Mouse (Mus musculus): Measurements from ENCODE around the gene Gm10697.
"Not testable (repeated sequence)": the region's sequence is repeated elsewhere in the genome, so short reads cannot be mapped to it uniquely, and the experiment has no call there.

Gm10697 gene

DNA sequence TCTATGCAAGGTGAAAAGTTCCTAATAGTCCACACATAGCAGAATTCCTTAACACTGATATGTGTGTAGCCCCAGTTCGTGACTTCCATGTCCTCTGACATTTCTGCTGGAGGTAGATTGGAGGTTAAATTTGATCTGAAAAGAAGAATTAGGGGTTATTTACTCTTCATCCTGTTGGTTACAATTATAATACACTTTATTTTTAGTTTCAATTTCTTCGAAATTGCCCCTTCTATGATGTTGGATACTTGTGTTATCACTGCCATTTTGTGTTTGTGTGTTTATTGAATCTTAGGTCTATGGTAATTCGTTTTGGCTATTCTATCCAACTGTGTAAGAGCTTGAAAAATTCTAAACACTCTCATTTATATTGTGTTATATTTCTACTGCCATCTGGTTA lies at the start of gene Gm10697:
Gene Gm10697, minus strand, starts transcription at position 101 of the 400 bp plus-strand sequence.
- DNase-seq (ENCODE audit: low read depth, low spot score) = not testable (repeated sequence)

- not testable (repeated sequence) for DNase-seq (ENCODE audit: low read depth, low spot score)
Observed at GRCm38 (mm10) chr3:94115071-94115470, 42.6 kb upstream of the Gm10697 start.

- not testable (repeated sequence) for DNase-seq (ENCODE audit: low read depth, low spot score)
Observed at GRCm38 (mm10) chr3:94054785-94055184, 17.7 kb downstream of the Gm10697 start, which contains the start of gene Gm9125. TSS of gene Gm9125 (minus strand) at chr3:94054885.

DNA sequence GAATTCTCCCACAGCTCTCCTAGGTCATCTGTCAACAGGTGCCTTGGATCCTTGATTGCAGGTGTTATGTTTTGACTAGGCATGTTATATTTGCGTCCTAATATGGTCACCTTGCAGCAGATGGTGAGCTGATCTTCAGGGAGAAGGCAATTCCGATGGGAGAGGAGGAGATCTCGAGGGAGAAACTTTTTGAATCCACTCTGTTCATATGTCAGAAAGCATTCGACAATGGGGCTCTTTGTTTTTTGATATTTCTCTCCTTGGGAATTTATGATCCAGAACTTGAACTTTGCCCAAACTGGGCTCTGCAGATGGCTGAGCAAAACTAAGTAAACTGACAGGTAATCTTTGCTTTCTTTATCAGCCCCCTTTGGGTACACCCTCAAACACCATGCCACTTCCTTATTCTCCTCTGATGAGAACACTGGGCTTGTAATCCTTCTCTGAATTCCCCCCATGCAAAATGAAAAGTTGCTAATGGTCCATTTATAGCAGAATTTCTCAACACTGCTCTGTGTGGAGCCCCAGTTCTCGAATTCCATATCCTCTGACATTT lies 22.8 kb downstream of the Gm10697 start:
- not testable (repeated sequence) for DNase-seq (ENCODE audit: low read depth, low spot score)

DNA sequence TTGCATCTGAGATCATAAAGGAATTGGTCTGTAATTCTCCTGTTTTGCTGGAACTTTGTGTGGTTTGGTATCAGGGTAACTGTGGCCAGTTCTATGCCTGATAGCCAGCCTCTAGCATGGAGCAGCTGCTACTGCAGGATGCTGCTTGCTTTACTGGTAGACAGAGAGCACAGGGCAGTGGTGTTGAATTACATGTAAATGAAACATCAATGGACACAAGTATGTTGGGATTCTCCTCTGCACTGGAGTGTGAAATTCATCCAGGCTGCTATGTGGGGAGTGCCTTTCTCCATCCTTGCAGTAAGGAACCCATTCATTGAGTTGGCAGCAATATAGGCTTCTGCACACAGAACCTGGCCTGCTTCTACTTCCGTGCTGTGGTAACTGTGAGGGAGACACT lies 34.2 kb downstream of the Gm10697 start:
- DNase-seq (ENCODE audit: low read depth, low spot score) = not testable (repeated sequence)

- DNase-seq (ENCODE audit: low read depth, low spot score) = not testable (repeated sequence)
Observed at GRCm38 (mm10) chr3:94034400-94034799, 38.0 kb downstream of the Gm10697 start.
